Mouse (Mus musculus) neutrophil, adult 65 days (primary cell): Measurements from ENCODE around the gene Serpina3g. TPM values are rescaled to one million over a fixed set of nuclear protein-coding genes. Genes with fewer than 3 reads are reported as not detected.

ENCODE experiments used
- total RNA-seq: library from RNA; stranded (reverse); gene quantifications from 2 replicates; pipeline ENCODE4 v1.2.4, GENCODE M21; 2023

Serpina3g gene
- total RNA-seq, result 0.73 and 2.4 TPM in 2 replicates

GRCm38 (mm10) chr12:104235915-104236314 is at the start of gene Serpina3g:
Serpina3g (plus strand) TSS chr12:104236245.

GRCm38 (mm10) chr12:104214445-104214753 is 21.6 kb upstream of the Serpina3g start, which contains the start of gene Serpina3f:
Serpina3f (plus strand) TSS chr12:104214544.

GRCm38 (mm10) chr12:104262863-104263262 is 26.8 kb downstream of the Serpina3g start, which contains the start of gene Serpina3i:
Serpina3i (plus strand) TSS chr12:104263122.

Other genes with a start within 250 kb of the Serpina3g start
- gene Serpina11, start 246.3 kb upstream of the Serpina3g start, total RNA-seq, result not detected in 2 replicates
- not detected in 2 replicates for gene Serpina9, start 222.5 kb upstream of the Serpina3g start, total RNA-seq
- gene Serpina12, start 191.8 kb upstream of the Serpina3g start, total RNA-seq, result not detected in 2 replicates
- not detected in 2 replicates for gene Serpina5, start 135.1 kb upstream of the Serpina3g start, total RNA-seq
- gene Serpina3a, start 123.5 kb upstream of the Serpina3g start, total RNA-seq, result not detected in 2 replicates
- 0.22 TPM in 1 of 2 replicates, not detected in the other for gene Serpina3b, start 108.2 kb upstream of the Serpina3g start, total RNA-seq
- not detected in 2 replicates for gene Serpina3c, start 82.4 kb upstream of the Serpina3g start, total RNA-seq
- gene Serpina3f, start 21.7 kb upstream of the Serpina3g start, total RNA-seq, result 0.88 TPM in 1 of 2 replicates, not detected in the other
- gene Serpina3i, start 26.9 kb downstream of the Serpina3g start, total RNA-seq, result not detected in 2 replicates
- gene Serpina3j, start 78.3 kb downstream of the Serpina3g start, total RNA-seq, result not detected in 2 replicates
- not detected in 2 replicates for gene Serpina3k, start 102.2 kb downstream of the Serpina3g start, total RNA-seq
- not detected in 2 replicates for gene Serpina3m, start 102.2 kb downstream of the Serpina3g start, total RNA-seq
- not detected in 2 replicates for gene Serpina3n, start 170.5 kb downstream of the Serpina3g start, total RNA-seq
- gene Gsc, start 237.1 kb downstream of the Serpina3g start, total RNA-seq, result not detected in 2 replicates